Mouse (Mus musculus) embryo, embryonic 10.5 days (tissue): ENCODE data around the gene Epha10.

Experiments
- DNase-seq: peaks from one replicate; pipeline ENCODE4 v3.0.0-alpha.2; 2015; ENCODE audit warnings: low spot score

The Epha10 gene

DNA sequence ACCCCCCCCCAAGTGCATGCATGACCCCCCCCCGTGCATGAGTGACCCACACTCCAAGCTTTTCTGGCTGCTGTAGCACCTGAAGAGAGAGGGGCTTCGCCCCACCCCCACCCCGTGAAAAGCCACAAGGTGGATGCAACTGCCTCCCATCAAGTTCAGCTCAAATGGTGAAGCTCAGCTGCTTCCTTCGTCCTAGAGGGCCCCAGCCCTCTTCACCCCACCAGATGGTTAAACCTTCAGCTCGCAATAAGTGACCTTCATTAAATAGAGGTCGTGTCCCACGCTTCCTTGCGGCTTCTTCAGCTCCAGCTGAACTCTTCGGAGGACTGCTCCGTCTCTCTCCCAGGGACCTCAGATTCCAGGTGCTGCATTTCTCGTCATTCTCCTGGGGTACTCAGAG lies at the start of gene Epha10:
Gene Epha10, plus strand, starts transcription at position 301 of the 400 bp plus-strand sequence.
- DNase-seq = no peak

GRCm38 (mm10) chr4:124832796-124833195 lies 47.9 kb upstream of the Epha10 start:
- no peak for DNase-seq

DNA sequence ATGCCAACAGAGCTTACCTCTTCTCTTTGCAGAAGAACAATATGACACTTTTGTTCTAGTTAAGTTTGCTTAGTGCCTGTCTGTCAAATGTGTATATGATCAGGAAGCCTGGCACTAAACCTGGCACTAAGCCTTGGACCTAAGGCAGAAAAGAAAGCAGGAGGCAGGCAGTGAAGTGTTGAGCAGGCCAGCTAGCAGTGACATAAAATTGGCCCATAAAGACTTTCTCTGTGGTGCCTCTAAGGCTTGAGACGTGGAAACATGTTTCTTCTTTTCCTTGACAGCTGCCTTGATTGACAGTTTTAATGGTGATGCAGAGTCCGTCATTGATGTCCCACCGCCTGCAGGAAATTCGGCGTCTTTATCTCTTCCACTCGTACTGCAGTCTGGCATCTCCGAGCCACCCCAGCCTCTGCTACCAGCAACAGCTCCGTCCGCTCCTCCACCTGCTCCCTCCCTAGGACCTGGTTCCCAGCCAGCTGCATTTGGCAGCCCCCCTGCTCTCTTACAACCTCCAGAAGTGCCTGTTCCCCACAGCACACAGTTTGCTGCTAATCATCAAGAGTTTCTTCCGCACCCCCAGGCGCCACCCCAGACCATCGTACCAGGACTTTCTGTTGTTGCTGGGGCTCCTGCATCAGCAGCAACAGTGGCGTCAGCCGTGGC lies 42.5 kb upstream of the Epha10 start:
- DNase-seq = no peak

- no peak for DNase-seq
Observed at GRCm38 (mm10) chr4:124840998-124841397, 39.7 kb upstream of the Epha10 start.

DNA sequence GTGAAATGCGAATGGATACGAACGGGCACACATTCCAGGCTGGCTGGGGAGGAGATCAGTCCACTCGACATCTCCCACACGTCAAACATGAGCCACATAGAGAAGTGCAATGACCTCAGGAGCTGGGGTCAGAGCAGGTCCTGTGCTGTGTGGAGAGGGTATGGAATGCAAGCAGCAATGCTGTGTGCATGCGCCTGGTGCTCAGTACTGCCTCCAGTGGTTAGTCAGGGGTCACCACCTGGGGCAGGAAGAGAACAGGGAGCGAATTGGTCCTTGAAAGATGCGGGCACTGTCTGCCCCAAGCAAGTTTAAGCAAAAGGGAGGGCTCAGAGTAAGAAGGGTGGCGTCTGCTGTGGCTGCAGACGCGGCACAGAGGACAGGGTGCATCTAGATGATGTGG lies 37.2 kb upstream of the Epha10 start:
- DNase-seq = peak; percentile 66

DNA sequence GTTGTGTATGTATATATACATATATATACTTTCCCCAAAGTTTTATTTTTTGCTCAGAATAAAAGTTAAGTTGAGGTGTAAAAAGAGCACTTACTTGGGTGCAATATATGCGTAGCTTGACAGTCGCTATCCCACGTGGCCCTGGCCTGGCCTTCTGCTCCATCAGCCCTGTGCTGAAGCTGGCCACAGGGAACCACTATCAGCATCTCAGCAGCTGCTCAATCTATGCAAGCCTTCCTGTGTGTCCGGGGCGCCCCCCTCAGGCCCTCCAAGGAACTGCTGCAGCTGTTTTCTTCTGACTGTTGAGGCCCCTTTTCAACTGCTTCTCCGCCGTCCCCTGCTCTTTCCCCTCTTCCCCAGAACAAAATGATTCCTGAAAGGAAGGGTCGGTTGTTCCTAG lies 33.1 kb upstream of the Epha10 start:
- peak; percentile 90 for DNase-seq

- DNase-seq = peak; percentile 70
Observed at GRCm38 (mm10) chr4:124849631-124850260, 31.0 kb upstream of the Epha10 start.

DNA sequence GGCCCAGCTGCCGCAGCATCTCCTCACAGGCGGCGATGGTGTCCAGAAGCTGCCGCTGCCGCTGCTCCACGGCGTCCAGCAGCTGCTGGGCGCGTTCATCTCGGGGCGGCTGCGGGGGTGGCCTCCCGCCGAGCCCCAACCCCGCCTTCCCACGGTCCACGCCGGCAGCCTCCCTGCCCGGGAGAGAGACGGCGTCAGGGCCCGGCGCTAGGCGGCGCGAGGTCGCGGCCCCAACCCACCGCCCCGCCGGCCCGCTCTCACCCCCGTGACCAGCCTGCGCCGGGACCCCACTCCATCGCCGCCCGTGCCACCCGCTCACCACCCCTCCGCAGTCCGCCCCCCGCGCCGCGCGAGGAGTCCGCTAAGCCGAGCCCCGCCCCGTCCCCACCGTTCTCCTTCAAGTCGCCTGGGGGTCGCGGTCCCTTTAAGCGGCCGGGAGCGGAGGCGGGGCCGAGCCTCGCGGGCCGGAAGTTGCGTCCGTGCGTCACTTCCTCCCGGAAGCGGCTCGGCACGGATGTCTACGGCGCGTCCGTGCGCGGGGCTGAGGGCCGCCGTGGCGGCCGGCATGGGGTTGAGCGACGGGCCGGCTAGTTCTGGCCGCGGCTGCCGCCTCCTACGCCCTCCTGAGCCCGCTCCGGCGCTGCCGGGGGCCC lies 30.3 kb upstream of the Epha10 start, which contains the start of gene Yrdc:
Gene Yrdc, plus strand, starts transcription at position 419 of the 653 bp plus-strand sequence.
- DNase-seq = peak; percentile 96

GRCm38 (mm10) chr4:124850933-124851658 lies 29.6 kb upstream of the Epha10 start, which contains the start of gene 1110065P20Rik:
Gene 1110065P20Rik, minus strand, starts transcription at chr4:124851196.
- DNase-seq = peak; percentile 53

GRCm38 (mm10) chr4:124856294-124856693 lies 24.4 kb upstream of the Epha10 start:
- DNase-seq = no peak

DNA sequence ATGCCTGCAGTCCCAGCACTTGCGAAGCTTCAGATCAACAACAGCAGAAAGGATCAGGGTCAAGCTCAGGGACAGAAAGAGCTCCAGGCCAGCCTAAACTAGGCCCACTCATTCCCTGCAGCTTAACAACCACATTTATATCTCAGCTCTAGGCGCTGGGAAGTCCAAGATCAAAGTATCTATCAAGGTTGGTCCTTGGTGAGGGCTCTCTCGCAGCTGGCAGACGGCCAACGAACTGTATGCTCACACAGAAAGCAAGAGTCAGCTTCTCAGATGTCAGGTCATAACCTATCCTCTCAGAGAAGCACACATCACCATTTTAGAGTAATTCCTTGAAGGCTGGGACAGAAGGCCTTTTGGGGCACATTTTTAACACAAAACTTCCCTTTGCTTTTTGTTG lies 22.3 kb upstream of the Epha10 start:
- no peak for DNase-seq

DNA sequence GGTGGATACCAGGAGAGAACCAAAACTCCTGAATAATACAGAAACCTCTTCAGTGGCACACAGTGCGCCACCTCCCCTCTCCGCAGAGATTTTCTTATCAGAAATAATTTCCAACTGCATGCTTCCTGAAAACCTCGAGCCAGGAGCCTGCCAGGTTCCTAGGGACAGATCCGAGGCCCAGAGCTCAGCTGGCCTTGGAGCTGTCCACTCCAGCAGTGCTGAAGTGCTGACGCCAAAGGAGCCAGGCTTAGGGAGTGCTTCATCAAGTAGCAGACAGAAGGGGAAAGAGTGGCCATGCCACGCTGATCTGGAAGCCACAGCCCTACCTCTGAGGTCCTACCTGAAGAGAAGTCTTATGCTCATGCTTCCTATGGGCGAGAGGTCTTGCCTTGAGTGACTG lies 20.3 kb upstream of the Epha10 start:
- peak; percentile 87 for DNase-seq

- peak; percentile 26 for DNase-seq
Observed at GRCm38 (mm10) chr4:124861283-124862188, 19.2 kb upstream of the Epha10 start, which contains the start of gene Maneal. Gene Maneal, minus strand, starts transcription at chr4:124862171.

GRCm38 (mm10) chr4:124872719-124873118 lies 8.0 kb upstream of the Epha10 start:
- no peak for DNase-seq

- peak; percentile 94 for DNase-seq
Observed at GRCm38 (mm10) chr4:124881341-124881908, 726 bp downstream of the Epha10 start.

GRCm38 (mm10) chr4:124882151-124882729 lies 1.5 kb downstream of the Epha10 start:
- peak; percentile 60 for DNase-seq

DNA sequence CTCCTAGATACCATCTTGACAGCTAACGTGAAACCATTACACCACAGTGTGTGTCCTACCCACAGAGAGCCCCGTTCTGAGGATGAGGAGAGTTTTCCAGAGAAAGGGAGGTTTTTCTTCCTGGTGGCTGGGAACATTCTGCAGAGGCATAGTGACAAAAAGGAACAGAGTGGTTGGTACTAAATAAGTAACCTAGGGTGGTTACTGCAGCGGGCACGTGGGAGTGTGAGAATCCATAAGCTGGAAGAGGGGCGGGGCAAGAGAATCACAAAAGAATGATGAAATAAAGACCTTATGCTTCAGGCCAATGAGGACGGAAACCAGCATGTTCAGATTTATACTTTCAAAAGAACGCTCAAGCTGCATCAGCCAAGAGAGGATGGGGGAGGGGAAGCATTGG lies 8.0 kb downstream of the Epha10 start:
- DNase-seq = no peak

- DNase-seq = no peak
Observed at GRCm38 (mm10) chr4:124889935-124890334, 9.2 kb downstream of the Epha10 start.

GRCm38 (mm10) chr4:124890831-124891230 lies 10.1 kb downstream of the Epha10 start:
- DNase-seq = no peak

GRCm38 (mm10) chr4:124893769-124894168 lies 13.1 kb downstream of the Epha10 start:
- no peak for DNase-seq
